Mouse (Mus musculus): Measurements from ENCODE around the gene Tril. TPM values are rescaled to one million over a fixed set of nuclear protein-coding genes. Genes with fewer than 3 reads are reported as not detected.

The Tril gene
- polyA plus RNA-seq, 1 experiment from 2014 or later = 65.8 TPM

- WGBS = 3% methylated on average over 52 of the region's 52 CpGs
- peaks cover 64% of the 10 kb centered on the region for H3K27me3 ChIP-seq (replicated peaks; ENCODE audit: low read depth, poor library complexity, severe bottlenecking)
- peak overlapping the region; percentile 97 for H3K27ac ChIP-seq (replicated peaks)
- peak overlapping the region; percentile 76 for H3K4me3 ChIP-seq
- DNase-seq (ENCODE audit: low spot score) = peak; percentile 80
- no peaks in the 10 kb centered on the region for H3K9me3 ChIP-seq
- peaks cover 70% of the 10 kb centered on the region for H3K4me1 ChIP-seq
- peaks cover 27% of the 10 kb centered on the region for H3K36me3 ChIP-seq (replicated peaks)
Observed at GRCm38 (mm10) chr6:53818732-53819661, 1.6 kb downstream of the Tril start.

DNA sequence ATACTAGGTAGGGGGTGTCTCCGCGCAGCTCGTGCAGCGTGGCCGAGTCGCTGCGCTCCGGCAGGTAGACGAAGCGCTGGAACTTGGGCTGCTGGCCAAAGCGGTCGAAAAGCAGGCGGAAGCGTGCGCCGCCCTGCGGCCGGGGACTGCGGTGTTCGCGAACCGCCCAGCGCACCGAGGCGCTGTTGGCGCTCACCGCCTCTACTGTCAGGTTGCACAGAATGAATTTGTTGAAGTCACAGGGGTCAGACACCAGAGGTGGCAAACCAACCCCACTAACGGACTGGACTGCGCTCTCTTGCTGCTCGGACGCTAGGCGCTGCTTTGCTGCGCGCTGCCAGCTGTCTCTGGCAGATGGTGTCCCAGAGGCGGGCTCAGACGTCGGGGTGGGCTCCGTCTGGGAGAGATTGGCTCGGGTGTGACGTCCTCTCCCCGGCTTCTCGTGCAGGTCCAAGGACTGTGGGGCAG is 2.3 kb downstream of the Tril start:
- H3K9me3 ChIP-seq = no peaks in the 10 kb centered on the region
- DNase-seq (ENCODE audit: low spot score) = peak; percentile 76
- 1% methylated on average over 42 of the region's 42 CpGs for WGBS
- peaks cover 27% of the 10 kb centered on the region for H3K36me3 ChIP-seq (replicated peaks)
- peak overlapping the region; percentile 97 for H3K27ac ChIP-seq (replicated peaks)
- peaks cover 72% of the 10 kb centered on the region for H3K4me1 ChIP-seq
- peaks cover 57% of the 10 kb centered on the region for H3K27me3 ChIP-seq (replicated peaks; ENCODE audit: low read depth, poor library complexity, severe bottlenecking)
- peak overlapping the region; percentile 76 for H3K4me3 ChIP-seq

GRCm38 (mm10) chr6:53817763-53818174 is 2.9 kb downstream of the Tril start:
- Histone ChIP-seq H3K36me3 (replicated peaks) (peaks cover 27% of the 10 kb centered on the region), H3K27ac (replicated peaks) (peak overlapping the region; percentile 97), H3K9me3 (no peaks in the 10 kb centered on the region), H3K4me1 (peaks cover 72% of the 10 kb centered on the region), H3K27me3 (replicated peaks; ENCODE audit: low read depth, poor library complexity, severe bottlenecking) (peaks cover 54% of the 10 kb centered on the region), H3K4me3 (peak overlapping the region; percentile 76)
- DNase-seq (ENCODE audit: low spot score) = peak; percentile 49
- WGBS = 18% methylated on average over 33 of the region's 33 CpGs

DNA sequence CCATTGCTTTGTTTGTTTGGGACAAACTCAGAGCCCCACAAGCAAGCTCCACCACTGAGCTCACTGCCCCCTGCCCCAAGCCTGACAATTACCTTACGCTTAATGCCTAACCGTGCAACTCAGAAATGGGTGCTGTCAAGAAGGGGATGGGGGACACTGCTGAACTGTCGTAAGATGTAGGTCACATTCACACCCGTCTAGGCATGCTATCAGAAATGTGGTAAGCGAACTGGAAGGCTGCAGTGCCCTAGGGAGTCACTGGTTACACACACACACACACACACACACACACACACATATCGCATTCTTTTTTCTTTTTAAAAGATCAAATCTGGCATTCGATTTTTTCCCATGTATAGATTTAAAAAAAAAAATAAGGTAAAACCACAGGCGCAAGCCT is 4.0 kb downstream of the Tril start:
- peaks cover 43% of the 10 kb centered on the region for H3K27me3 ChIP-seq (replicated peaks; ENCODE audit: low read depth, poor library complexity, severe bottlenecking)
- 77% methylated on average over 8 of the region's 8 CpGs for WGBS
- DNase-seq (ENCODE audit: low spot score) = no peak
- peaks cover 64% of the 10 kb centered on the region for H3K4me1 ChIP-seq
- peaks cover 27% of the 10 kb centered on the region for H3K36me3 ChIP-seq (replicated peaks)
- no peaks in the 10 kb centered on the region for H3K9me3 ChIP-seq
- no peak overlapping the region for H3K27ac ChIP-seq (replicated peaks)
- peak overlapping the region; percentile 76; the same call in 1 of the 2 replicates for H3K4me3 ChIP-seq

- H3K9me3 ChIP-seq = no peaks in the 10 kb centered on the region
- WGBS = 73% methylated on average over 7 of the region's 7 CpGs
- H3K36me3 ChIP-seq (replicated peaks) = peaks cover 27% of the 10 kb centered on the region
Observed at GRCm38 (mm10) chr6:53815691-53816090, 4.9 kb downstream of the Tril start.

GRCm38 (mm10) chr6:53814214-53814613 is 6.4 kb downstream of the Tril start:
- Histone ChIP-seq H3K27ac (replicated peaks) (no peak overlapping the region), H3K4me3 (no peak overlapping the region), H3K9me3 (no peaks in the 10 kb centered on the region), H3K27me3 (replicated peaks; ENCODE audit: low read depth, poor library complexity, severe bottlenecking) (peaks cover 29% of the 10 kb centered on the region), H3K4me1 (peaks cover 41% of the 10 kb centered on the region), H3K36me3 (replicated peaks) (peaks cover 27% of the 10 kb centered on the region)
- no peak for DNase-seq (ENCODE audit: low spot score)

More at GRCm38 (mm10) chr6:53815691-53816090, 4.9 kb downstream of the Tril start:
- peaks cover 54% of the 10 kb centered on the region for H3K4me1 ChIP-seq
- DNase-seq (ENCODE audit: low spot score) = no peak
- H3K4me3 ChIP-seq = peak overlapping the region; percentile 32; the same call in 1 of the 2 replicates
- H3K27ac ChIP-seq (replicated peaks) = no peak overlapping the region
- H3K27me3 ChIP-seq (replicated peaks; ENCODE audit: low read depth, poor library complexity, severe bottlenecking) = peaks cover 38% of the 10 kb centered on the region

GRCm38 (mm10) chr6:53812242-53812641 is 8.4 kb downstream of the Tril start:
- H3K4me3 ChIP-seq = no peak overlapping the region
- peaks cover 18% of the 10 kb centered on the region for H3K36me3 ChIP-seq (replicated peaks)
- peaks cover 22% of the 10 kb centered on the region for H3K4me1 ChIP-seq
- H3K27ac ChIP-seq (replicated peaks) = no peak overlapping the region
- 58% methylated on average over 3 of the region's 3 CpGs for WGBS
- no peaks in the 10 kb centered on the region for H3K9me3 ChIP-seq
- H3K27me3 ChIP-seq (replicated peaks; ENCODE audit: low read depth, poor library complexity, severe bottlenecking) = peaks cover 9% of the 10 kb centered on the region
- DNase-seq (ENCODE audit: low spot score) = no peak

GRCm38 (mm10) chr6:53808801-53809200 is 11.8 kb downstream of the Tril start:
- H3K4me3 ChIP-seq = no peak overlapping the region
- H3K27ac ChIP-seq (replicated peaks) = no peak overlapping the region
- DNase-seq (ENCODE audit: low spot score) = no peak
- peaks cover 9% of the 10 kb centered on the region; the same call in 1 of the 2 replicates for H3K4me1 ChIP-seq
- 84% methylated on average over 9 of the region's 9 CpGs for WGBS
- no peaks in the 10 kb centered on the region for H3K36me3 ChIP-seq (replicated peaks)
- no peaks in the 10 kb centered on the region for H3K9me3 ChIP-seq
- H3K27me3 ChIP-seq (replicated peaks; ENCODE audit: low read depth, poor library complexity, severe bottlenecking) = no peaks in the 10 kb centered on the region

- no peak overlapping the region for H3K27ac ChIP-seq (replicated peaks)
- H3K4me1 ChIP-seq = peaks cover 12% of the 10 kb centered on the region
- DNase-seq (ENCODE audit: low spot score) = no peak
- no peaks in the 10 kb centered on the region for H3K9me3 ChIP-seq
- peaks cover 4% of the 10 kb centered on the region for H3K27me3 ChIP-seq (replicated peaks; ENCODE audit: low read depth, poor library complexity, severe bottlenecking)
- 79% methylated on average over 3 of the region's 3 CpGs for WGBS
- H3K4me3 ChIP-seq = no peak overlapping the region
- H3K36me3 ChIP-seq (replicated peaks) = no peaks in the 10 kb centered on the region
Observed at GRCm38 (mm10) chr6:53807185-53807584, 13.4 kb downstream of the Tril start.

DNA sequence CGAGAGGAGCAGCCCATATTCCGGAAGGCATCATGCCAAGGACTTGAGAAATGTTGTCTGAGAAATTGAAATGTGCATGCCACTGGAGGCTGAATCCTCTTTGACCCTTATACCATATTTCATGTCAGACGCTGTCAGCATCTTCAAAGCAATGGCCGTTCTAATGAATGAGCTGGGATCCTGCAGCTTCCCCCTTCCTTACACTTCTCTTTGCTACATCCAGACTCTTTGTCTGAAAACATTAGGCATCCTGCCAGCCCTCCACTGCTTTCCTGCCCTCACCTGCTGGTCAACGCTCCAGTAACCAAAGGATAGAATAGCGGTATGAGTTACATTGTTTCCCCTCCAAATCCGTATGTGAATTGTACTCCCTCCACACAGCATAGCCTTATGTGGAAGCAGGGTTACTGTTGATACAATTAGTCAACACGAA is 14.0 kb downstream of the Tril start:
- DNase-seq (ENCODE audit: low spot score) = no peak
- 77% methylated on average over 8 of the region's 8 CpGs for WGBS
- no peaks in the 10 kb centered on the region for H3K36me3 ChIP-seq (replicated peaks)
- peaks cover 18% of the 10 kb centered on the region for H3K4me1 ChIP-seq
- no peak overlapping the region for H3K4me3 ChIP-seq
- H3K9me3 ChIP-seq = no peaks in the 10 kb centered on the region
- H3K27ac ChIP-seq (replicated peaks) = no peak overlapping the region
- peaks cover 4% of the 10 kb centered on the region for H3K27me3 ChIP-seq (replicated peaks; ENCODE audit: low read depth, poor library complexity, severe bottlenecking)

GRCm38 (mm10) chr6:53806021-53806420 is 14.6 kb downstream of the Tril start:
- no peaks in the 10 kb centered on the region for H3K36me3 ChIP-seq (replicated peaks)
- no peak overlapping the region for H3K4me3 ChIP-seq
- peaks cover 23% of the 10 kb centered on the region for H3K4me1 ChIP-seq
- 93% methylated on average over 5 of the region's 5 CpGs for WGBS
- DNase-seq (ENCODE audit: low spot score) = no peak
- no peaks in the 10 kb centered on the region for H3K9me3 ChIP-seq
- no peak overlapping the region for H3K27ac ChIP-seq (replicated peaks)
- H3K27me3 ChIP-seq (replicated peaks; ENCODE audit: low read depth, poor library complexity, severe bottlenecking) = peaks cover 4% of the 10 kb centered on the region

GRCm38 (mm10) chr6:53804145-53804544 is 16.5 kb downstream of the Tril start:
- 67% methylated on average over 6 of the region's 6 CpGs for WGBS
- H3K4me3 ChIP-seq = no peak overlapping the region
- H3K4me1 ChIP-seq = peaks cover 29% of the 10 kb centered on the region
- no peak overlapping the region for H3K27ac ChIP-seq (replicated peaks)
- no peaks in the 10 kb centered on the region for H3K36me3 ChIP-seq (replicated peaks)
- H3K27me3 ChIP-seq (replicated peaks; ENCODE audit: low read depth, poor library complexity, severe bottlenecking) = peaks cover 4% of the 10 kb centered on the region
- DNase-seq (ENCODE audit: low spot score) = no peak
- no peaks in the 10 kb centered on the region for H3K9me3 ChIP-seq

DNA sequence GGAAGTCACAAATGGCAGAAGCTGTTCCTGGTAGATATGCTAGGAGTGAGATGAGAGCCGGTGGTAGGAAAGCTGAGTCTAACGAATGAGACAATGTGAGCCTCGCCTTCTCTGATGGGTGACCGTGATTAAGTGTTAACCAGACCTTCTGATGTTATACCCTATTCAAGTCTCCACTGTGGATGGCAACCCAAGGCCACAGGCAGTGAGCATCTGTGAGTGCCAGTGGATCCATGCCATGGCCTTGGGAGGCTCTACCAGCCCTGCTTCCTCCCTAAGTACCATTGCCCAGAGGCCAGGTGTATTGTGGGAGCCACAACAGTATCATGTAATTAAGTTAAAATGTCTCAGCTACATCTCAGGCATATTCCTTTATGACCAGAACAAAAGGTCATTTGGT is 17.1 kb downstream of the Tril start:
- 95% methylated on average over 4 of the region's 4 CpGs for WGBS
- Histone ChIP-seq H3K4me1 (peaks cover 34% of the 10 kb centered on the region), H3K9me3 (no peaks in the 10 kb centered on the region), H3K27me3 (replicated peaks; ENCODE audit: low read depth, poor library complexity, severe bottlenecking) (peaks cover 4% of the 10 kb centered on the region), H3K4me3 (no peak overlapping the region), H3K36me3 (replicated peaks) (no peaks in the 10 kb centered on the region), H3K27ac (replicated peaks) (no peak overlapping the region)
- DNase-seq (ENCODE audit: low spot score) = no peak
